Mouse (Mus musculus): Measurements from ENCODE around the gene Svs2.

GRCm38 (mm10) chr2:164219295-164219694 lies 19.0 kb downstream of the Svs2 start:
- TF ChIP-seq CTCF (IDR thresholded peaks at IDR 0.05; ENCODE audit: low read depth, low read length) (no peak), POLR2A (IDR thresholded peaks at IDR 0.05; ENCODE audit: insufficient read depth, low read length) (no peak), EP300 (IDR thresholded peaks at IDR 0.05; ENCODE audit: insufficient read depth, low read depth, low read length) (no peak)

Measured in ES-Bruce4 (cell line).